In genomic region chr3:52241062-52241461, GRCm38 (mm10) we compare ENCODE assay signal across 14 mouse cellular contexts.
"Had no signal": no experiment of that assay in that cellular context is flagged by ENCODE, and none has a peak within 500 bp of the region (broad histone marks: within the 10 kb centered on the region; RNA-seq: fewer than 3 reads in every experiment).

No protein-coding gene starts in this region.

- H3K4me1 ChIP-seq: limb, embryonic 10.5 days; midbrain, embryonic 15.5 days; neural tube, embryonic 13.5 days had no signal

- ATAC-seq: hindbrain, postnatal 0 days; midbrain, embryonic 15.5 days had no signal

- DNase-seq: kidney, adult 11 months; kidney, adult 9 months; kidney, postnatal 36 days; lung, adult 2 months; lung, postnatal 14 days; right cerebral cortex, adult 18-20 months; right cerebral cortex, postnatal 25 days; thymus, postnatal 36 days had no signal

- H3K9me3 ChIP-seq: limb, embryonic 10.5 days; midbrain, embryonic 15.5 days; neural tube, embryonic 13.5 days had no signal

- H3K4me3 ChIP-seq: limb, embryonic 10.5 days; midbrain, embryonic 15.5 days; neural tube, embryonic 13.5 days had no signal

- H3K36me3 ChIP-seq: limb, embryonic 10.5 days; midbrain, embryonic 15.5 days; neural tube, embryonic 13.5 days had no signal

- H3K4me2 ChIP-seq: midbrain, embryonic 15.5 days; neural tube, embryonic 13.5 days had no signal

- H3K9ac ChIP-seq: midbrain, embryonic 15.5 days; neural tube, embryonic 13.5 days had no signal

- H3K27me3 ChIP-seq: midbrain, embryonic 15.5 days; neural tube, embryonic 13.5 days had no signal

- H3K27ac ChIP-seq: hindbrain, postnatal 0 days; kidney, postnatal 0 days; limb, embryonic 10.5 days; macrophage; midbrain, embryonic 15.5 days; neural tube, embryonic 13.5 days had no signal
